Mouse (Mus musculus) hindbrain, embryonic 14.5 days (tissue): ENCODE data around the gene Tmem97. TPM values are rescaled to one million over a fixed set of nuclear protein-coding genes. Genes with fewer than 3 reads are reported as not detected.

Source experiments
- ATAC-seq: fragments of 200-750 bp; cut with Nextera tagmentation; 2 replicates; pipeline ENCODE4 v1.8.0; 2017; ENCODE audit warnings: moderate number of reproducible peaks, mild to moderate bottlenecking, moderate TSS enrichment, moderate library complexity; ENCODE audit not compliant: low FRiP score
- DNase-seq: peaks from one replicate; pipeline ENCODE4 v3.0.0-alpha.2; 2015; ENCODE audit warnings: low spot score
- H3K27ac ChIP-seq: fragments of 300-500 bp; sonication (generic); 2 replicates; pipeline ENCODE4 v1.5.1; 2014; ENCODE audit warnings: mild to moderate bottlenecking, moderate library complexity
- H3K27me3 ChIP-seq: fragments of 300-500 bp; sonication (generic); 2 replicates; pipeline ENCODE4 v1.6.1; 2014; ENCODE audit warnings: mild to moderate bottlenecking, low read length, mixed read lengths; ENCODE audit not compliant: control insufficient read depth, insufficient read depth
- H3K36me3 ChIP-seq: fragments of 300-500 bp; sonication (generic); replicated peaks from 2 replicates; pipeline ENCODE4 v1.6.1; 2014; ENCODE audit not compliant: control insufficient read depth, insufficient read depth
- H3K4me1 ChIP-seq: fragments of 300-500 bp; sonication (generic); replicated peaks from 2 replicates; pipeline ENCODE4 v1.6.1; 2014; ENCODE audit warnings: antibody characterized with exemption, low read length, mixed read lengths; ENCODE audit not compliant: control insufficient read depth, insufficient read depth
- H3K4me2 ChIP-seq: fragments of 300-500 bp; sonication (generic); replicated peaks from 2 replicates; pipeline ENCODE4 v1.6.1; 2014; ENCODE audit warnings: mild to moderate bottlenecking, moderate library complexity
- H3K4me3 ChIP-seq: fragments of 300-500 bp; sonication (generic); replicated peaks from 2 replicates; pipeline ENCODE4 v1.5.1; 2014; ENCODE audit warnings: mild to moderate bottlenecking, low read length
- H3K9ac ChIP-seq: fragments of 300-500 bp; sonication (generic); 2 replicates; pipeline ENCODE4 v1.6.1; 2014
- H3K9me3 ChIP-seq: fragments of 300-500 bp; sonication (generic); 2 replicates; pipeline ENCODE4 v1.6.1; 2016; ENCODE audit warnings: low read length; ENCODE audit not compliant: control insufficient read depth
- WGBS: fragments of 180-500 bp; shearing (Covaris S2); extraction: QIAGEN DNeasy Blood & Tissue Kit; methylation state at CpG from one replicate; pipeline ENCODE4 v1.1.7; 2014; 5-methylcytosine and 5-hydroxymethylcytosine counted together
- polyA plus RNA-seq: library from polyadenylated mRNA; unstranded; fragments of >200 nt; fragmentation: Nextera tagmentation; extraction: Ambion mirVana; gene quantifications from 2 replicates; pipeline ENCODE4 v1.2.1, GENCODE M21; 2014

Tmem97 gene
- polyA plus RNA-seq, 1 experiment from 2014 or later: 38.2 TPM

DNA sequence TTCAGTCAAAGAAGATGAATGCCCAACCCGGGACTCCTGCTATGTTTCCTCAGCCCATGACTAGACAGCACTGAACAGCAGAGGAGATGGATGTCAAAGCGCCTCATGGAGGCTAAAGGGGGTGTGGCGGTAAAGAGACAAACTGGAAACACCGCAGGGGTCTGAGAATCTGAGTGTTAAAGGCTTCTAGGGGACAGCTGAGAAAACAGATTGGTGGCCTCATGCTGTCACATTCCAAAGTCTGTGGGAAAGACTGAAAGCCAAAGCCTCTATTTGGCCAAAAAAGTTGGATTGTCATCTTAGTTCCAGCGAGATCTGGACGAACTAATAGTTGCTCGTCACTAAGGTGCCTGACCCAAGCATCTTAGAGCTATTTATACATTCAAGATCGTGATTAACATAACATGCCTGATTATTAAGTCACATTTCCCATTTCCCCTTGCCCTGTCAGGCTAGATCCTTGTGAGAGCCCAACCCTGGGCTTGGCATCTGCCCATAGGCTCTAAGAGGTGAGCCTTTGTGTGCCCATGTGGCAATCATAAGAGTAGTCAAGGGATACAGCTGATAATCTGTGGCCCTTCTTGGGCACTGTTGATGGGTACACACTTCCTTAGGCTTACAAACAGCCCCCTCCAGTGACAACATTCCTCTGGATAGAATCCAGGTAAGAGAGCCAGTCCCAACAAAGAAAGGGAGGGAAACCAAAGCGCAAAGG, 27.2 kb downstream of the Tmem97 start:
- no peak overlapping the region for H3K27ac ChIP-seq
- peak; percentile 36 for DNase-seq

DNA sequence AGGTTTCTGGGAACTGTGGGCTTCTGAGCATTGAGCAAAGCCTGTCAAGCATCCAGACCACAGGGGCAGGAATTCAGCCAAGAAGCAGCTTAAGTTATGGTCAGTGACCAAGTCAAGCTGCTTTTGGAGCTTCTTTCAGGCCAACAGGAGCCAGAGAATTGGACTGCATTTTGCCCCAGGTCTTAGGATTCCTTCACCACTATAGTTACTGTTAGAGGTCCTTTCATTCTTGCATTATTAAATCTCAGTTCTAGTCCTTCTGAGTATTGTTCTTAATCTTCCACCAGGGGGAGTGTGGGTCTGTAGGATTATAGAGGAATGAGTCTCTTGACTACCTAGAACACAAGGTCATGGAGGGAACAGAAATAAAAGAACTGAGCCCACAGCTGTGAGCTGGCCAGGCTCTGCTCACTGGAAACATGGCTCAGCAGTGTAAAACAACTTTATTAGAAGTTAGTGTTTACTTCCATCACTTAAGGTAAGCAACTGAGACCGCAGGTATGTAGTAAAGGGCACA, 28.0 kb downstream of the Tmem97 start:
- DNase-seq (no peak), ATAC-seq (no peak)
- peaks cover 100% of the 10 kb centered on the region for H3K36me3 ChIP-seq
- H3K9me3 ChIP-seq: no peaks in the 10 kb centered on the region
- no peaks in the 10 kb centered on the region for H3K27me3 ChIP-seq
- H3K9ac ChIP-seq: no peak overlapping the region
- H3K27ac ChIP-seq: no peak overlapping the region; the same call in 1 of the 2 replicates
- no peak overlapping the region for H3K4me2 ChIP-seq
- WGBS: 93% methylated on average over 1 of the region's 1 CpGs
- no peaks in the 10 kb centered on the region for H3K4me1 ChIP-seq
- no peak overlapping the region for H3K4me3 ChIP-seq

More for the DNA sequence above, 27.2 kb downstream of the Tmem97 start:
- no peaks in the 10 kb centered on the region for H3K4me1 ChIP-seq
- 68% methylated on average over 9 of the region's 9 CpGs for WGBS
- H3K4me2 ChIP-seq: no peak overlapping the region
- H3K4me3 ChIP-seq: no peak overlapping the region
- H3K9ac ChIP-seq: no peak overlapping the region
- peaks cover 100% of the 10 kb centered on the region for H3K36me3 ChIP-seq
- no peaks in the 10 kb centered on the region for H3K9me3 ChIP-seq
- no peaks in the 10 kb centered on the region for H3K27me3 ChIP-seq
- no peak for ATAC-seq

DNA sequence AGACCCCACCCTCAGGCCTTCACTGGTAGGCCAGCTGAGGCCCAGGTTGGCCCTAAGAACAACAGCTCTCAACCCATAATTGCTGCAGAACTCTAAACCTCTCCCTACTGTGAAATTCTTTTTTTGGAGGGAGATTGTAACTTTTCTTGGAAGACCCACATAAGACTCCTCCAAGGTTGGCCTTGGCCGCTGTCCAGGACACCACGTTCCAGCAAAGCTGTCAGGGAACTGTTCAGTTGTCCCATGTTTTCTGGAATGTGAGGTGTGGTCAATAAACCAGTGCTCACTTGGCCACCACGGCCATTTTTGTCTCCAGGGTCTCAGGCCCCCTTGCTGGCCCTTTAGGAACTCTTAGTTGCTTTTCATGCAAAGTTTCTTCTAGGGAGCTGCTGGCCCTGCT, 28.7 kb downstream of the Tmem97 start:
- ATAC-seq (no peak), DNase-seq (no peak)
- Histone ChIP-seq H3K27me3 (no peaks in the 10 kb centered on the region), H3K4me1 (no peaks in the 10 kb centered on the region), H3K4me2 (no peak overlapping the region), H3K36me3 (peaks cover 96% of the 10 kb centered on the region), H3K4me3 (no peak overlapping the region), H3K27ac (no peak overlapping the region), H3K9me3 (no peaks in the 10 kb centered on the region), H3K9ac (no peak overlapping the region)
- 89% methylated on average over 3 of the region's 3 CpGs for WGBS

DNA sequence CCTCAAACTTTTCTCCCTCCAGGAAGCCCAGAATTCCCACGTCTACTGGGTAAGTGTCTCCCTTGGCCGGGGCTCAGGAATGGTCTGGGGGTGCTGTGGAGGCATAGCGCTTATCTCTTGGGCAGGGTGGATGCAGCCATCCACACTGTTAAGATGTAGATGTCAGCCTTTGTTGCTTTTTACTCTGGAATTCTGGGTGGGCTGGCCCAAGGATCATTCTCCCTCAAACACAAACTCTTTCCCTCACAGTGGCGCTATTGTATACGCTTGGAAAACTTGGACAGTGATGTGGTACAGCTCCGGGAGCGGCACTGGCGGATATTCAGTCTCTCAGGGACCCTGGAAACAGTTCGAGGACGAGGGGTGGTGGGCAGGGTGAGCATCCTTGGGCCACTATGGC, 31.6 kb downstream of the Tmem97 start:
- ATAC-seq: no peak
- no peak for DNase-seq
- no peaks in the 10 kb centered on the region for H3K9me3 ChIP-seq
- 88% methylated on average over 10 of the region's 10 CpGs for WGBS
- H3K27ac ChIP-seq: no peak overlapping the region
- H3K4me3 ChIP-seq: no peak overlapping the region
- H3K36me3 ChIP-seq: peaks cover 92% of the 10 kb centered on the region
- no peaks in the 10 kb centered on the region for H3K4me1 ChIP-seq
- H3K9ac ChIP-seq: no peak overlapping the region
- H3K4me2 ChIP-seq: no peak overlapping the region
- no peaks in the 10 kb centered on the region for H3K27me3 ChIP-seq

DNA sequence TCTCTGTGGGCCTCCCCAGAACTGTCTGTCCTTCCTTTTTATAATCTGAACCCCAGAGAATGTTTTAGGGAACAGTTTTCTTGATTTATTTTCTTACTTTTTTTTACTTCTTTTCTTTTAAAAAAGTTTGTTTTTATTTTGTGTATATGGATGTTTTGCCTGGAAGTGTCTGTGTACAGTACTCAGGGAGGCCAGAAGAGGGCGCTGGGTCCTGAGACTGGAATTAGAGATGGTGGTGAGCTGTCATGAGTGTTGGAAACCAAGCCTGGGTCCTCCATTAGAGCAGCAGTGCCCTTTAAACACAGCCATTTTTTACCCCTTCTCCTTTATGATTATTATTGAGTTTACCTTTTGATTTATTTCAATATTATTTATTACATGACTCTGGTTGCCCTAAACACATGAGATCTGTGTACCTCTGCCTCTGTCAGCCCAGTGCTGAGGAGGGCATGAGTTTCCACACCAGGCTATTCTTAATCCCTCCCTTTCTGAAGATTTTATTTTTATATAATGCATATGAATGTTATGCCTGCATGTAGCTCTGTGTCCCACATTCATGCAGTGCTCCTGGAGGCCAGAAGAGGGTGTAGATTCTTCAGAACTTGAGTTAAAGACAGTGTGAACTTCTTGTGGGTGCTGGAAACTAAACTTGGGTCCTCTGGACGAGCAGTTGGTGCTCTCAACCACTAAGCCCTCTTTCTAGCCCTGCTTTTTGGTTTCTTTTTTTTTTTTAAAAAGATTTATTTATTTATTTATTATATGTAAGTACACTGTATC, 34.8 kb downstream of the Tmem97 start:
- no peak for DNase-seq
- Histone ChIP-seq H3K27me3 (no peaks in the 10 kb centered on the region), H3K4me3 (no peak overlapping the region), H3K4me1 (peaks cover 12% of the 10 kb centered on the region), H3K9ac (no peak overlapping the region), H3K27ac (no peak overlapping the region), H3K36me3 (peaks cover 60% of the 10 kb centered on the region), H3K4me2 (no peak overlapping the region), H3K9me3 (no peaks in the 10 kb centered on the region)
- ATAC-seq: no peak
- 66% methylated on average over 2 of the region's 2 CpGs for WGBS

DNA sequence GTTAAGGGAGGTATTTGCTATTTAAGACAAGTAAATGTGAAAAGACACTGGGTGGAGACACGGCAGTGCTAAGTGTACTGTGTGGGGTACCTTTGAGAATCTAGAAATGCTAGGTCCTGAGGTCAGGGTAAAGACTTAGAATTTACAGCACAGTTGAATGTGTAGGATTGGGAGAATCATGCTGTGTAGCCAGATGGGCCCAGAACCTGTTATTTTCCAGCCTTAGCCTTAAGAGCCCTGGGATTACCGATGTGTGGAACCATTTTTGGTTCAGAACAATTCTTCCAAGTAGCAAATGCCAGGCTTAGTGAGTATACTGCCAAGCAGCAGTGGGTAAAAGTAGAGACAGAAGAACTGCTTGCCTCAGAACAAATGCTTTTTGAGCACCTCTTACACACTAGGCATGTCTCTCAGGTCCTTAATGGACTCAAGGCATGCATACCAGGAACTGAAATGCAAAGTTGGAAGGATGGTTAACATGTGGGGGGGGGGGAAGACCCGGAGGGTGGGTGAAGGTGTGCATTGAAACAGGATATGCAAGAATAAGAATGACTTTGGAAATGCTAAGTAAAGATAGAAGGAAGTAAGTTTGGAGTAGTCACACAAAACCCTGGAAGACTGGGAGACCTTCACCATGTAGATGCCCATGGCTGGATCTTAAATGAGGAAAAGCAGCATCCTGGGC, 37.3 kb downstream of the Tmem97 start:
- H3K4me3 ChIP-seq: peak overlapping the region; percentile 83
- DNase-seq (no peak), ATAC-seq (no peak)
- H3K27me3 ChIP-seq: no peaks in the 10 kb centered on the region
- H3K9ac ChIP-seq: peak overlapping the region; percentile 94
- peaks cover 54% of the 10 kb centered on the region for H3K36me3 ChIP-seq
- H3K4me2 ChIP-seq: peak overlapping the region; percentile 79
- H3K27ac ChIP-seq: no peak overlapping the region
- H3K4me1 ChIP-seq: peaks cover 12% of the 10 kb centered on the region
- 80% methylated on average over 3 of the region's 3 CpGs for WGBS
- H3K9me3 ChIP-seq: no peaks in the 10 kb centered on the region

DNA sequence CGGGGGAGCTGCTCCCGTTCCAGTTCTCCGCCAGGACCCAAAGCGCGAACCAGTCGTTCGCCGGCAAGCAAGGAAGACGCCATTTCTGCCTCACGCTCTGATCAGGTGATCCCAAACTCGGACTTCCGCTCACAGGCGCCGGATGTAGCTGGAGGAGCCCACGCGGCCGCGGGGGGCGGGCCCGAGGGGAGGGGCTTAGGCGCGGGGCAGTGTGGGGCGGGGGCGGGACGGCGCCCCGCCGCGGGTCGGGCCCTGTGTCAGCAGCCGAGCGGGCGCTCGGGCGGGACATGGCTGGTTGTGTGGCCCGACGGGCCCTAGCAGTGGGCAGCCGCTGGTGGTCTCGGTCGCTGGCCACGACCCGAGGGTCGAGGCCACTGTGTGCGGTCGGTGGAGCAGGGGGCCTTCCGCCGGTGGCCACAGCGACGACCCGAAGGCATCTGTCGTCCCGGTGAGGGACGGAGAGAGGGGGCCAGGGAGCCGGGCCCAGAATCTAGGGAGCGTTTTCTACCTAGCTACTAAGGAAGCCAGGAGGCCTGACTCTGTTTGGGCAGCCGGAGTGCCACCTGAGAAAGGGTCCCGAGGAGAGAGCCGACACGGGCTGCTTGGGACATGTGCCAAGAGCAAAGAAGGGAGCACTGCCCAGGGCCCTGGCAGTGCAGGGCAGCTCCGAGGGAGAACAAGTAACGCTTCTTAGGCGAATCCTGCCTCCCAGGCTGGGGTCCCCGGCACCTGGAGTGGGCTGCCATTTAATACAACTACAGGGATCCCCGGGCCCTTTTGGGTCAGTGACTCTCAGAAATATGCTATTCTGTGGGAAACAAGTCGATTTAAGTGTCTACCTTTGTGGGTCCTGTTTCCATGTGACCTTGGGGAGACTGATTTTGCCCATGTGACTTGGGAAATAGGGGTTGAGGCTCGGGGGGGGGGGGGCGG, 38.3 kb downstream of the Tmem97 start, which contains the start of the genes Tmem199 and Poldip2:
Gene Tmem199, minus strand, starts transcription at position 148 of the 933 bp plus-strand sequence.
Gene Poldip2, plus strand, starts transcription at position 169 of the 933 bp plus-strand sequence.
- WGBS: under 1% methylated on average over 67 of the region's 67 CpGs
- ATAC-seq: peak; percentile 96
- peak; percentile 95 for DNase-seq
- Histone ChIP-seq H3K27me3 (no peaks in the 10 kb centered on the region), H3K9ac (peak within 1 kb of the TSS; percentile 94), H3K4me2 (peak within 1 kb of the TSS; percentile 79), H3K9me3 (no peaks in the 10 kb centered on the region), H3K36me3 (peaks cover 54% of the 10 kb centered on the region), H3K4me3 (peak within 1 kb of the TSS; percentile 83), H3K27ac (peak within 1 kb of the TSS; percentile 81), H3K4me1 (peaks cover 12% of the 10 kb centered on the region)

DNA sequence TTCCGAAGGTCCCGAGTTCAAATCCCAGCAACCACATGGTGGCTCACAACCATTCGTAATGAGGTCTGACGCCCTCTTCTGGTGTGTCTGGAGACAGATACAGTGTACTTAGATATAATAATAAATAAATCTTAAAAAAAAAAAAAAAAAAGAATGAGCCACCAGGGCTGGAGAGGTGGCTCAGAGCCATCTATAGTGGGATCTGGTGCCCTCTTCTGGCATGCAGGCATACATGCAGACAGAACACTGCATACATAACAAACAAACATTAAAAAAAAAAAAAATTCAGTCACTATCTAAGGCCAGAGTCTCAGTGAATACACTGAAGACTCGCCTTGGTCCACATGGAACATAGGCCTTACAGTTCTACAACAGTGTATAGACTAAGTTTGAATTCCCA, 41.4 kb downstream of the Tmem97 start:
- WGBS: 80% methylated on average over 5 of the region's 5 CpGs
- H3K27ac ChIP-seq: no peak overlapping the region
- no peaks in the 10 kb centered on the region for H3K27me3 ChIP-seq
- H3K4me2 ChIP-seq: no peak overlapping the region
- peaks cover 12% of the 10 kb centered on the region for H3K4me1 ChIP-seq
- H3K4me3 ChIP-seq: no peak overlapping the region
- H3K9me3 ChIP-seq: no peaks in the 10 kb centered on the region
- no peak for DNase-seq
- no peak for ATAC-seq
- H3K9ac ChIP-seq: no peak overlapping the region
- peaks cover 45% of the 10 kb centered on the region for H3K36me3 ChIP-seq
